Mouse (Mus musculus) heart, embryonic 12.5 days (tissue): ENCODE measurements around the gene Galnt16. TPM values are rescaled to one million over a fixed set of nuclear protein-coding genes. Genes with fewer than 3 reads are reported as not detected.
A peak's percentile ranks its signal among the peaks of the same experiment; 100 is the strongest.

ENCODE experiments used
- ATAC-seq: fragments of 200-750 bp; cut with Nextera tagmentation; 2 replicates; pipeline ENCODE4 v1.8.0; 2017; ENCODE audit warnings: moderate TSS enrichment, moderate library complexity; ENCODE audit not compliant: insufficient number of reproducible peaks, low FRiP score
- H3K27ac ChIP-seq: fragments of 300-500 bp; sonication (generic); 2 replicates; pipeline ENCODE4 v1.5.1; 2016; ENCODE audit warnings: mild to moderate bottlenecking, moderate library complexity; ENCODE audit not compliant: poor library complexity, severe bottlenecking
- H3K27me3 ChIP-seq: fragments of 300-500 bp; sonication (generic); replicated peaks from 2 replicates; pipeline ENCODE4 v1.6.1; 2016; ENCODE audit warnings: mild to moderate bottlenecking, moderate library complexity
- H3K36me3 ChIP-seq: fragments of 300-500 bp; sonication (generic); 2 replicates; pipeline ENCODE4 v1.6.1; 2016; ENCODE audit warnings: mild to moderate bottlenecking, moderate library complexity
- H3K4me1 ChIP-seq: fragments of 300-500 bp; sonication (generic); replicated peaks from 2 replicates; pipeline ENCODE4 v1.6.1; 2016; ENCODE audit warnings: mild to moderate bottlenecking
- H3K4me2 ChIP-seq: fragments of 300-500 bp; sonication (generic); 2 replicates; pipeline ENCODE4 v1.6.1; 2016; ENCODE audit warnings: mild to moderate bottlenecking, moderate library complexity
- H3K4me3 ChIP-seq: fragments of 300-500 bp; sonication (generic); 2 replicates; pipeline ENCODE4 v1.5.1; 2016; ENCODE audit warnings: mild to moderate bottlenecking
- H3K9ac ChIP-seq: fragments of 300-500 bp; sonication (generic); 2 replicates; pipeline ENCODE4 v1.6.1; 2016; ENCODE audit warnings: mild to moderate bottlenecking, moderate library complexity
- H3K9me3 ChIP-seq: fragments of 300-500 bp; sonication (generic); replicated peaks from 2 replicates; pipeline ENCODE4 v1.6.1; 2016; ENCODE audit warnings: mild to moderate bottlenecking, moderate library complexity
- WGBS: fragments of 180-500 bp; shearing (Covaris S2); methylation state at CpG from one replicate; pipeline ENCODE4 v1.1.7; 2016; 5-methylcytosine and 5-hydroxymethylcytosine counted together
- polyA plus RNA-seq: library from polyadenylated mRNA; unstranded; fragments of >200 nt; fragmentation: Nextera tagmentation; extraction: Ambion mirVana; gene quantifications from 2 replicates; pipeline ENCODE4 v1.2.1, GENCODE M21; 2016

Gene Galnt16
- polyA plus RNA-seq, 1 experiment from 2014 or later: 2.1 TPM

GRCm38 (mm10) chr12:80565793-80566192, 47.7 kb downstream of the Galnt16 start:
- Histone ChIP-seq H3K9ac (no peak overlapping the region), H3K4me1 (peaks cover 23% of the 10 kb centered on the region), H3K36me3 (no peaks in the 10 kb centered on the region), H3K4me3 (no peak overlapping the region), H3K9me3 (no peaks in the 10 kb centered on the region), H3K27me3 (no peaks in the 10 kb centered on the region), H3K4me2 (no peak overlapping the region), H3K27ac (no peak overlapping the region)
- ATAC-seq: no peak
- 72% methylated on average over 2 of the region's 2 CpGs for WGBS

- H3K9me3 ChIP-seq: no peaks in the 10 kb centered on the region
- no peak for ATAC-seq
- H3K4me2 ChIP-seq: no peak overlapping the region
- H3K27ac ChIP-seq: no peak overlapping the region
- H3K4me3 ChIP-seq: no peak overlapping the region
- H3K9ac ChIP-seq: no peak overlapping the region
- no peaks in the 10 kb centered on the region for H3K36me3 ChIP-seq
- H3K27me3 ChIP-seq: no peaks in the 10 kb centered on the region
- 60% methylated on average over 4 of the region's 4 CpGs for WGBS
- peaks cover 23% of the 10 kb centered on the region for H3K4me1 ChIP-seq
Measured at GRCm38 (mm10) chr12:80566502-80566901, 48.4 kb downstream of the Galnt16 start.

- Histone ChIP-seq H3K27ac (no peak overlapping the region), H3K27me3 (no peaks in the 10 kb centered on the region), H3K9ac (no peak overlapping the region), H3K4me2 (no peak overlapping the region), H3K9me3 (no peaks in the 10 kb centered on the region), H3K4me1 (peaks cover 18% of the 10 kb centered on the region), H3K36me3 (no peaks in the 10 kb centered on the region), H3K4me3 (no peak overlapping the region)
- no peak for ATAC-seq
- 43% methylated on average over 3 of the region's 3 CpGs for WGBS
Measured at GRCm38 (mm10) chr12:80567375-80567774, 49.3 kb downstream of the Galnt16 start.

- Histone ChIP-seq H3K27ac (no peak overlapping the region), H3K4me3 (no peak overlapping the region), H3K36me3 (no peaks in the 10 kb centered on the region), H3K27me3 (no peaks in the 10 kb centered on the region), H3K4me1 (peaks cover 16% of the 10 kb centered on the region), H3K9ac (no peak overlapping the region), H3K4me2 (no peak overlapping the region), H3K9me3 (no peaks in the 10 kb centered on the region)
- ATAC-seq: no peak
- 77% methylated on average over 2 of the region's 2 CpGs for WGBS
Measured at GRCm38 (mm10) chr12:80569561-80569960, 51.5 kb downstream of the Galnt16 start.

- 57% methylated on average over 4 of the region's 4 CpGs for WGBS
- H3K4me3 ChIP-seq: no peak overlapping the region
- no peaks in the 10 kb centered on the region for H3K36me3 ChIP-seq
- ATAC-seq: no peak
- H3K4me2 ChIP-seq: peak overlapping the region; percentile 61
- no peaks in the 10 kb centered on the region for H3K27me3 ChIP-seq
- peak overlapping the region; percentile 63; the same call in 1 of the 2 replicates for H3K27ac ChIP-seq
- H3K9me3 ChIP-seq: no peaks in the 10 kb centered on the region
- no peak overlapping the region for H3K9ac ChIP-seq
- H3K4me1 ChIP-seq: peaks cover 22% of the 10 kb centered on the region
Measured at GRCm38 (mm10) chr12:80574318-80574717, 56.2 kb downstream of the Galnt16 start.

- Histone ChIP-seq H3K4me3 (peak overlapping the region; percentile 26), H3K9ac (0 out of 2 replicates have a peak overlapping the region, but pooled peaks have one; percentile 42)
- WGBS: 15% methylated on average over 15 of the region's 15 CpGs
Measured at GRCm38 (mm10) chr12:80574825-80575371, 56.8 kb downstream of the Galnt16 start.

GRCm38 (mm10) chr12:80577049-80577448, 59.0 kb downstream of the Galnt16 start:
- Histone ChIP-seq H3K4me3 (no peak overlapping the region), H3K4me1 (peaks cover 22% of the 10 kb centered on the region), H3K4me2 (no peak overlapping the region), H3K27ac (no peak overlapping the region), H3K27me3 (no peaks in the 10 kb centered on the region; the same call in 1 of the 2 replicates), H3K9ac (no peak overlapping the region), H3K36me3 (no peaks in the 10 kb centered on the region), H3K9me3 (no peaks in the 10 kb centered on the region)
- WGBS: 73% methylated on average over 5 of the region's 5 CpGs
- ATAC-seq: no peak

More at GRCm38 (mm10) chr12:80574825-80575371, 56.8 kb downstream of the Galnt16 start:
- H3K36me3 ChIP-seq: no peaks in the 10 kb centered on the region
- ATAC-seq: no peak
- H3K9me3 ChIP-seq: no peaks in the 10 kb centered on the region
- H3K4me1 ChIP-seq: peaks cover 22% of the 10 kb centered on the region
- peak overlapping the region; percentile 63; the same call in 1 of the 2 replicates for H3K27ac ChIP-seq
- H3K27me3 ChIP-seq: no peaks in the 10 kb centered on the region
- H3K4me2 ChIP-seq: peak overlapping the region; percentile 61

GRCm38 (mm10) chr12:80581357-80581756, 63.3 kb downstream of the Galnt16 start:
- Histone ChIP-seq H3K36me3 (no peaks in the 10 kb centered on the region), H3K4me1 (no peaks in the 10 kb centered on the region), H3K4me3 (no peak overlapping the region), H3K9me3 (no peaks in the 10 kb centered on the region), H3K9ac (no peak overlapping the region), H3K27me3 (no peaks in the 10 kb centered on the region; the same call in 1 of the 2 replicates), H3K4me2 (no peak overlapping the region), H3K27ac (no peak overlapping the region)
- 63% methylated on average over 5 of the region's 5 CpGs for WGBS
- ATAC-seq: no peak

GRCm38 (mm10) chr12:80584973-80585372, 66.9 kb downstream of the Galnt16 start:
- no peak overlapping the region for H3K4me2 ChIP-seq
- no peak overlapping the region for H3K27ac ChIP-seq
- H3K4me3 ChIP-seq: no peak overlapping the region
- H3K4me1 ChIP-seq: no peaks in the 10 kb centered on the region
- no peaks in the 10 kb centered on the region; the same call in 1 of the 2 replicates for H3K27me3 ChIP-seq
- no peak overlapping the region for H3K9ac ChIP-seq
- no peaks in the 10 kb centered on the region for H3K9me3 ChIP-seq
- 11% methylated on average over 2 of the region's 2 CpGs for WGBS
- H3K36me3 ChIP-seq: no peaks in the 10 kb centered on the region
- no peak for ATAC-seq

- no peaks in the 10 kb centered on the region for H3K36me3 ChIP-seq
- no peak overlapping the region for H3K27ac ChIP-seq
- ATAC-seq: peak; percentile 51; the same call in 1 of the 2 replicates
- no peak overlapping the region for H3K9ac ChIP-seq
- H3K4me3 ChIP-seq: no peak overlapping the region
- peaks cover 9% of the 10 kb centered on the region for H3K4me1 ChIP-seq
- no peaks in the 10 kb centered on the region for H3K27me3 ChIP-seq
- 42% methylated on average over 4 of the region's 4 CpGs for WGBS
- H3K4me2 ChIP-seq: no peak overlapping the region
- H3K9me3 ChIP-seq: no peaks in the 10 kb centered on the region
Measured at GRCm38 (mm10) chr12:80594141-80594540, 76.1 kb downstream of the Galnt16 start.

- H3K4me3 ChIP-seq: no peak overlapping the region
- H3K4me1 ChIP-seq: peaks cover 9% of the 10 kb centered on the region
- no peak for ATAC-seq
- no peak overlapping the region for H3K4me2 ChIP-seq
- WGBS: 81% methylated on average over 4 of the region's 4 CpGs
- no peak overlapping the region for H3K27ac ChIP-seq
- H3K36me3 ChIP-seq: no peaks in the 10 kb centered on the region
- H3K9ac ChIP-seq: no peak overlapping the region
- no peaks in the 10 kb centered on the region for H3K27me3 ChIP-seq
- no peaks in the 10 kb centered on the region for H3K9me3 ChIP-seq
Measured at GRCm38 (mm10) chr12:80594781-80595180, 76.7 kb downstream of the Galnt16 start.

GRCm38 (mm10) chr12:80595566-80595965, 77.5 kb downstream of the Galnt16 start:
- Histone ChIP-seq H3K27me3 (no peaks in the 10 kb centered on the region), H3K27ac (no peak overlapping the region), H3K4me1 (peaks cover 15% of the 10 kb centered on the region), H3K9me3 (no peaks in the 10 kb centered on the region), H3K9ac (no peak overlapping the region), H3K4me3 (no peak overlapping the region), H3K36me3 (no peaks in the 10 kb centered on the region), H3K4me2 (no peak overlapping the region)
- ATAC-seq: no peak
- 77% methylated on average over 4 of the region's 4 CpGs for WGBS
